Mouse (Mus musculus): ENCODE measurements around the gene Rictor.

The Rictor gene

DNA sequence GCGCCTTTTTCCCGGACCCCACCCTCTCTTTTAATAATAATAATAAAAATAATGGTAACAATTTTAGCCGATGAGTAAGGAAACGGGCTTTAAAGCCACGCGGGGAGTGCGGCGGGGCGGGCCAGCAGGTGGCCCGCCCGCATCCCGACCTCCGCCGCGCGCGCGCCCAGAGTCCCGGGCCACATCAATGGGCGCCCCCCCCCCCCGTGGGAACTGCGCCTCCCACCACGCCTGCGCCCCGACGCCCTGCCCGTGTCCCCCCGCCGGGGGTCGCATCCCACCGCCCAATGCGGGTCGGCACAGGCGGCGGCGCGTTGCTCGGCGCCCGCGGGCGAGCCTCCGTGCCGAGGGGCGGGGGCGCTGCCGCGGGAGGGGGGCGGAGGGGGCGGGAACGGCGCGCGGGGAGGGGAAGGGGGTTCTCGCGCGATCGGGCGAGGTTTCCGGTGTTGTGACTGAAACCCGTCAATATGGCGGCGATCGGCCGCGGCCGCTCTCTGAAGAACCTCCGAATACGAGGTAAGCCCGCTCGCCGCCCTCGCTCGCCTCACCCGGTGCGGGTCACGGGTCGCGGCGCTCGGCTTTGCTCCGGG, at the start of gene Rictor:
TSS of gene Rictor (plus strand) at position 444 of the 590 bp plus-strand sequence.
- peak; percentile 66 for DNase-seq

GRCm38 (mm10) chr15:6661951-6662350, 46.2 kb upstream of the Rictor start:
- DNase-seq: no peak

DNA sequence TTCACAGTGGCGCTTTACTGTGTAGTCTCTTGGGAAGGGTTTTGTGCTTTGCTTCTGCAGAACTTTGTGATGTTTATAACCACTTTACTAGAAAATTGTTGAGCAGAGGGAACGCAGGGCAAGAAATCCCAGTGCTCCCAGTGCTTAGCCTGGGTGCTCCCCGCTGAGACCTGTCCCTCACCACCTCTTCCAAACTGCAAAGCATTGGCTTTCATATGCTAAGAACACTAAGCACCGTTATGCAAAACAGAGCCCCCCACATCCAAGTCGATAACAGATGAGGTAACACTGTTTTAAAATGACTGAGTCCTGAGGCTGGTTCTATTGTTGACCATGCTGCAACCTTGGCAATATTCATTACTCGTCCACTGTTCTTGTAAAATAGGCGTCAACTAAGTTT, 44.2 kb upstream of the Rictor start:
- DNase-seq: no peak

DNA sequence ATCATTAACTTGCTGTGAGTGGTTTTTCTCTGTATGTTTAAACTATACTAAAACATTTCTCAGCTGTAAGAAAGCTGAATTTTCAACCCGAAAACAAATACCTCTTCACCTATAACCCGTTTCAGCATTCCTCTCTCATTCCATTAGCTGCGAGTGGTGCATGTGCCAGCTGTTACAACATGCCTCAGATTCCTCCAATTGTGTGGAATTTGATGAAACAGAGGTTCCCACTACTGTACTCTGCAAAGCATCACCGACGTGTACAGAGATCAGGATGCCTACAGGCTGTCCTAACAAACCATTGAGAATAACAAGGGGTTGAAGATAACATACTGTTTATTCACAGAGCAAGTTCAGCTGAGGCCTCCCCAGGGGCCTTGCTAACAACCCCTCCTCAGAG, 42.1 kb upstream of the Rictor start:
- no peak for DNase-seq

GRCm38 (mm10) chr15:6668793-6669437, 39.3 kb upstream of the Rictor start:
- no peak for DNase-seq

DNA sequence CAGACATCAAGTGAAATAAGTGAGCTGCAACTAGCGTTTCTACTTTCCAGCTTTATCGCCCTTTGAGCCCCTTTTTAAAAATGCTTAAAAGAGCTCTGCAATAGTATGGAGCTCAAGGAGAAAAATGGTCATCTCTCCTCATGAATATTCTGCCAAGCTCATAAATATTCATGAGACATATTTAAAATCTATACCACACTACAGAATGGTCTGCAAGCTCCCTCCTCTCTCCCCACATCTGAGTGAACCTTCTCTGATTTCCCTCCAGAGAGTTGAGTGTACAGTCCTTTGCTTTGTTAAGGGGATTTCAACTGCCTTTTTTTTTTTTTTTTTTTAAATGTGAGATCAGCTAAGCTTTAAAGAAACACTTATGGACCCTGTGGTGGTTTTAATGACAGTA, 29.7 kb upstream of the Rictor start:
- no peak for DNase-seq

DNA sequence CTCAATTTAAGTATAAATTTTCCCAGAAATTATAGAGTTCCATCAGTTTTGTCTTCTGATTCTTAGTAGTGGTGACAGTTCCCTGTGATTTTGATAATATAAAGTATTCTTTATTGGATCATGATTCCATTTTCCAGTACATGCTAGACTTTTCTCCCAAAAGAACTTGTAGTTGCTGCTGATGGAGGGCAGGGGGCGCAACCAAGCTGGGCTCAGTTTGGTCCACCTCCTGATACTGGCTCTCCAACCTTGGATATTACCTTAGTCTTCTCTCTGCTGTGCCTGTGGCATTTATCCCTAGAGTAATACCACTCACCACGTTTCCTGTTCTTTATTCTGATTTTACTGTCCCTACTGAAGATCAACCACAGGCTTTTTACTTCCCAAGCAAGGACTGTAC, 6.0 kb upstream of the Rictor start:
- DNase-seq: no peak

GRCm38 (mm10) chr15:6705351-6705901, 2.8 kb upstream of the Rictor start:
- DNase-seq: no peak

DNA sequence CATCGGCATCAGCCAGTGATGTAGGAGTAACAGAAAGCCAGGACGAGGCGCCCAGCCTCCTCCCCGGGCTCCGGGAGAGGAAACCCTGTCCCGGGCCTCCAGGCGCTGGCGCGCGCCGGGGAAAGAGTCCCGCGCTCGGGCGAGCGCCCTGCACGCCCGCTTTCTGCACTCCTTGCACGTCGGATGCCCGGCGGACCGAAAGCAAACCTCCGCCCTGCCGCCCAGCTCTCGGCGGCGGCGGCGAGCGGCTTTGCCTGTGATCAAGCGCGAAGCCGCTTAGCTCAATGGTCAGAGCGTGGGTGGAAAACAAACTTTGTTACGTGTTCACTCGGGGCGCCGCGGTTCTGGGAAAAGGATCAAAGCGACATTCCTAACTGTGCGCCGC, 636 bp upstream of the Rictor start:
- peak; percentile 41 for DNase-seq

DNA sequence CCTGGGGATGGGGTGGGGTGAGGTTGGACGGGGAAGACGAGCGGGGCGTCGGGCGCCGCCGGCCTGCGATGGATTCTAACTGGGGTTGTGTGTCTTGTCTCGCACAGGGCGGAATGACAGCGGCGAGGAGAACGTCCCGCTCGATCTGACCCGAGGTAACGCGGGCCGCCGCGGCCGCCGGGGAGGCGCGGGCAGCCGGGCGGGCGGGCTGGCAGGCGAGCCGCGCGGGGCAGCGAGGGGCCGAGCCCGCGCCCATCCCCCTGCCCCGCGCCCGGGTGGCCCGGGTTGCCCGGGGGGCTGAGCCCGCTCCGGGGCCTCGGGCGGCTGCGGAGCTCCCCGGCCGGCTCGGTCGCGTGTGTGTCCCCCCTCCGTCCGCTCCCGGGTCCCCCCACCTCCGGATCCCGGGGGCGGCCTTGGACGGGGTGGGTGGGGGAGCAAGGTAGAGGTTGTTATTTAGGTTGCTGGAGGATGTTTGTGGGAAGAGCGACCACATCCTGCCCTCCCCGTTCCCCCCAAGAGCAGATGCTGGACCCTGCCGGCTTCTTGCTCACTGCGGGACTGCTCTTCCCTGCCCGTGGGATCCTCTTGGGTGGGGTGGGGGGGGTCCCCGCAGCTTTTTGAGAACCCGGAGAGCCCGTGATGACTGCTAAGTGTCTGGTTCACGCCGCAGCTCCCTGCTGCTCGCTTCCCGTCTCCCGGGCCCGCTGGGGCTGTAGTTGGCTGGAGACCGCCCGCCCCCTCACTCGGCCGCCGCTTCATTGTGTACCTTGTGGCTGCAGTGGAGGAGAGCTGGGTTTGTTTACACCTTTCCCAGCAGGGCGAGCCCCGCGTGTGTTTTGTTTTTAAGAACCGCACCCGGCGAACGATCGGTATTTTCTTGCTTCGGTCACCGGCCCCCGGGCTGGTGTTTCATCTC, 605 bp downstream of the Rictor start:
- DNase-seq: no peak

DNA sequence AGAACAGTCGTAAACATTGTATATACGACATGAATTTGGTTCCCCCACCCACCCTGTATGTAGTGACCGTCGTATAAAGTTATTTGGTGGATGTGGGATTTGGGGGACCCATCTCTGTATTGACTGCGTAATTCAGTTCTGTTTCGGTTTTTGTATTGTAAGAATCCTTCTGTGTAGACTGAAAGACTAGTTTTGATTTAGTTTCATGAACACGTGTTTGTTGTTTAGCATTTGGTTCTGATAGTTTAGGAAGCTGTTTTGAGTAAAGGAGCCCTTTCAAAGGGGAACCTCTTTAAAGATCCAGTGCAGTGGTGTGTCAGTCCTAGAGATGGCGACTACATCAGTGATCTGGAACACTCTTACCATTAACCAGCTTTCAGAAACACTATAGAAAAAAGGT, 1.4 kb downstream of the Rictor start:
- no peak for DNase-seq

GRCm38 (mm10) chr15:6710341-6710740, 2.2 kb downstream of the Rictor start:
- DNase-seq: no peak

DNA sequence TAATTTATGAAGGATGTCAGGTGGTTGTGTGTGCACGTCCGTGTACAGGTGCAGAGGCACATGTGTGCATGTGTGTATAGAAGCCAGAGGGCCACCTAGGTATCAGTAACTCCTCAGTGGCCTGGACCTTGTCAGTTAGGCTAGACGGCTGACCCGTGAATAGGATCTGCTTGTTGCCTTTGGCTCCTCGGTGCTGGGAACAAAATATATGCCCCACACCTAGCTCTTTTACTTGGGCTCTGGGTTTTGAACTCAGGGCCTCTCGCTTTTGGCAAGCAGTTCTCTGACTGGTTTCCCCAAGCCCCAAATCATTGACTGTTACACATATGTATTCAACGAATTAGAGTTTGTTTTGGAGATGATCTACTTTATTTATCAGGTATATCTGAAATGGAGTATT, 3.0 kb downstream of the Rictor start:
- DNase-seq: no peak

DNA sequence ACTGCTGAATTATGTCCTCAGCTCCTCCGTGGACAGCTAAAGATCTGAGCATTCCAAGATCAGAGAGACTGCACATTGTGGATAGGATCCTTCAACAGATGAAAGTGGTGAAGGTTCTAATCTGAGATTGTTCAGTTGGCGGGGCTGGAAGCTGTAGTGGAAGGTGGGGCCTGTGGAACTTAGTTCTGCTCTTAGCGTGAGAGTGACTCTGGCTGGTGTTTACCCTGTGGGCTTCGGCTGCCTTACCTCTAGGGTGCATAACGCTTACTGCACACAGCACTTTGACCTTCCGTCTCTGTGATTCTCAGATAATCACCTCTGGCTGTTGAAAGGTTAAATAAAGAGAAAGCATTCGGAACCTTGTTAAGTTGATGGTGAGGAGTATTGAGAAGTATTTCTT, 6.6 kb downstream of the Rictor start:
- DNase-seq: no peak

DNA sequence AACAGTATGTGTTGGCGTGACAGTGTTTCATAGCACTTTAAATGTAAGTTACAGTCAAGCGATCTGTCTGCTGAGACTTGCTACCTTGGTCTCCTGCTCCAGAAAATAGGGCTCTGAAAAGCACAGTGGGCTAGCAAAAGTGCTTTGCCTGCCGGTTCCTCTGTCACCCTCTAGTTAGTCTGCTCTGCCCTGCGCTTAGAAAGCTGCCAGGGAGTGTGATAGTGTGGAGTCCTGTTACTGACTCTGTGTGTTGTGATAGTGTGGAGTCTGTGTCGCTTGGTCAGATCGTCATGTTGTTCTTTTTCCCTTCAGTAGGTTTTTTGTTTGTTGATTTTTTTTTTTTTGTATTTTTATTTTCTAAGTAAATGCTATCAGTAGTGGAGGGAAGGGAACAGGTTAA, 7.1 kb downstream of the Rictor start:
- DNase-seq: no peak

DNA sequence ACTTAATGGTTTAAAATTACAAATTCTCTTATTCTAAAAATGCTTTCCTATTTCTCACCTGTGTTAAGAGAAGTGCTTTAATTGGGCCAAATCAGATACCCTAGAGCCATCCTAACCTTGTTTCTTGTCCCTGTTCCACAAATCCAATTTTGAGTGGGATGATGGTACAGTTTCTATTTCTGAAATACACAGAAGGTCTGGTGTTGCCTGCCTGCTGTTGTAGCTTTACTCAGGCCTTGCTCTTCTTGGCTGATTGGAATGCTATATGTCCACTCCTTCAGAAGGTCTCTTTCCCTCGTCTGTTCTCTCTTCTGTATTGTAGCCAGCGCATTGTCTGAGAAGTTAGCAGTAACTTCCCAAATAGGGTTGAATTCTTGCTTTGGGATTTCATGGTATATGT, 13.2 kb downstream of the Rictor start:
- DNase-seq: no peak

DNA sequence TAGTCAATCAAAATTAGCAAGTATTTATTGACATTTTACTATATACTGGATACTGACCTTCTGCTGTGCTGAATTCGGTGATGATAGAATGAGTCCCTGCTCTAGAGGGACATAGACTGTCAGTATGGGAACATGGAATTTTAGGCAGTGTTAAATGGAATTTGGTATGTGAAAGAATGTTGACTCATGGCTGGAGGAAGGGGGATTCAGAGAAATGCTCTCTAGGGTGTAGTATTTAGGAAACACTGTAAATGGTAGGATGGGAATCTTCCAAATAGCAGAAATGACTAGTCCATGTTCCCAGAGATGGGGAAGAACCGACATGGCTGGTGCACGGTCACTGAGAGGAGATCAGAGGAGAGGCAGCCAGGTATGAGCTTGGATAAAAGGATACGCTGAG, 13.6 kb downstream of the Rictor start:
- DNase-seq: no peak

- DNase-seq: no peak
Observed at GRCm38 (mm10) chr15:6722405-6723176, 14.4 kb downstream of the Rictor start.

GRCm38 (mm10) chr15:6723338-6723737, 15.2 kb downstream of the Rictor start:
- no peak for DNase-seq

DNA sequence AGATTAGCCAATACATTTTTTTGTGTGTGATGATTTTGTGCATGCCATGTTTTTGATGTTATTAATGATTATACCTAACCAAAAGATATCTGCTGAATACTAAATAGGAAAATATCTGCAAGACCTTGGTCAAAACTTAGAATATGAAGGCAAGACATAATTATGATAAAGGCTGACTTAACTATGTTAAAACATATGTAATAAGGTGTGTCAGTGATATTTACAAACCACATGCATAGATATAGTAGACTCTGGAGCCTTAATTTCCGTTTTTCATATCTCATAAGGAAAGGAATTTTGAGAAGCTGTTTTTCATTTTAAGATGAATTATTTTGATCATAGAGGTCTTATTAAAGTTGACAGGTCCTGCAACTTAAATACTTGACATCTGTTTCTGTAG, 16.3 kb downstream of the Rictor start:
- no peak for DNase-seq

- no peak for DNase-seq
Observed at GRCm38 (mm10) chr15:6726130-6726808, 18.1 kb downstream of the Rictor start.

DNA sequence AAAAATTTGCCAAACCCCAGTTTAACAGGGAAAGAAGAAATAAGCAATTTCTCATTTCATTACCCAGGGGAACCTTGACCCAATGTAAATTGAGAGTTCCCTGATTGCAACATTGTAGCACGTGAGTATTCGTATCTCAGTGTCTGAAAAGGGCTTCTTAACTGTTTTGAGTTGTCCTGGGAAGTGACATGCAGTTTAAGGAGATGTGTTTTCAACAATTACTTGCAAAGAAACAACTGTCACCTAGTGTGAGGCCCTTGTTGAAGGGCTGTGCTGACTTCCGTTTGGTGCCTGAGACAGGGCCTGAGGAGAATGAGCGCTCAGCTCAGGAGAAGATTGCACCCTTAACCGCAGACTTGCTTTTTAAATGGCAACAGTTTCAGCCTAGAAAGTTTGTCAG, 24.9 kb downstream of the Rictor start:
- no peak for DNase-seq
